Mouse (Mus musculus): ENCODE data around the gene Adgrd1.

Adgrd1 gene

GRCm38 (mm10) chr5:129155902-129156311, 59.4 kb downstream of the Adgrd1 start:
- no peak for DNase-seq (ENCODE audit: low spot score in 2 of 2)

GRCm38 (mm10) chr5:129161372-129162051, 65.0 kb downstream of the Adgrd1 start:
- DNase-seq (ENCODE audit: low spot score in 2 of 2) = no peak

- no peak for DNase-seq (ENCODE audit: low spot score in 2 of 2)
Observed at GRCm38 (mm10) chr5:129163416-129163815, 66.9 kb downstream of the Adgrd1 start.

GRCm38 (mm10) chr5:129164091-129164490, 67.5 kb downstream of the Adgrd1 start:
- no peak for DNase-seq (ENCODE audit: low spot score in 2 of 2)

GRCm38 (mm10) chr5:129164911-129165584, 68.5 kb downstream of the Adgrd1 start:
- DNase-seq (ENCODE audit: low spot score in 2 of 2) = no peak

GRCm38 (mm10) chr5:129165595-129165994, 69.0 kb downstream of the Adgrd1 start:
- no peak for DNase-seq (ENCODE audit: low spot score in 2 of 2)

GRCm38 (mm10) chr5:129169090-129169489, 72.5 kb downstream of the Adgrd1 start:
- DNase-seq (ENCODE audit: low spot score in 2 of 2) = no peak

GRCm38 (mm10) chr5:129169567-129169966, 73.0 kb downstream of the Adgrd1 start:
- no peak for DNase-seq (ENCODE audit: low spot score in 2 of 2)

GRCm38 (mm10) chr5:129172533-129172932, 76.0 kb downstream of the Adgrd1 start:
- DNase-seq (ENCODE audit: low spot score in 2 of 2) = no peak

- no peak for DNase-seq (ENCODE audit: low spot score in 2 of 2)
Observed at GRCm38 (mm10) chr5:129175925-129176324, 79.4 kb downstream of the Adgrd1 start.

- DNase-seq (ENCODE audit: low spot score in 2 of 2) = peak; percentile 61 to 75
Observed at GRCm38 (mm10) chr5:129177697-129178511, 81.4 kb downstream of the Adgrd1 start.

- DNase-seq (ENCODE audit: low spot score in 2 of 2) = no peak
Observed at GRCm38 (mm10) chr5:129179356-129179755, 82.8 kb downstream of the Adgrd1 start.

- no peak for DNase-seq (ENCODE audit: low spot score in 2 of 2)
Observed at GRCm38 (mm10) chr5:129179995-129180714, 83.6 kb downstream of the Adgrd1 start.

GRCm38 (mm10) chr5:129180715-129181228, 84.2 kb downstream of the Adgrd1 start:
- no peak for DNase-seq (ENCODE audit: low spot score in 2 of 2)

GRCm38 (mm10) chr5:129181450-129181849, 84.9 kb downstream of the Adgrd1 start:
- no peak for DNase-seq (ENCODE audit: low spot score in 2 of 2)

- DNase-seq (ENCODE audit: low spot score in 2 of 2) = no peak
Observed at GRCm38 (mm10) chr5:129182554-129182953, 86.0 kb downstream of the Adgrd1 start.

- DNase-seq (ENCODE audit: low spot score in 2 of 2) = no peak
Observed at GRCm38 (mm10) chr5:129186260-129186659, 89.7 kb downstream of the Adgrd1 start.

GRCm38 (mm10) chr5:129186926-129187325, 90.4 kb downstream of the Adgrd1 start:
- no peak for DNase-seq (ENCODE audit: low spot score in 2 of 2)

GRCm38 (mm10) chr5:129189071-129189470, 92.5 kb downstream of the Adgrd1 start:
- no peak for DNase-seq (ENCODE audit: low spot score in 2 of 2)

- DNase-seq (ENCODE audit: low spot score in 2 of 2) = no peak
Observed at GRCm38 (mm10) chr5:129190077-129190476, 93.5 kb downstream of the Adgrd1 start.

- DNase-seq (ENCODE audit: low spot score in 2 of 2) = no peak
Observed at GRCm38 (mm10) chr5:129196501-129196900, 100.0 kb downstream of the Adgrd1 start.
